Mouse (Mus musculus) E14TG2a.4 (cell line): ENCODE results near the gene Krt82.
"Not testable (repeated sequence)": the region's sequence is repeated elsewhere in the genome, so short reads cannot be mapped to it uniquely, and the experiment has no call there.

ENCODE experiments used
- H3K27me3 ChIP-seq: 2 replicates; pipeline ENCODE4 v1.6.1; 2014; ENCODE audit warnings: low read length, control low read depth; ENCODE audit not compliant: insufficient read depth
- H3K36me3 ChIP-seq: 2 replicates; pipeline ENCODE4 v1.6.1; 2014; ENCODE audit warnings: low read length, control low read depth; ENCODE audit not compliant: insufficient read depth
- H3K4me1 ChIP-seq: replicated peaks from 2 replicates; pipeline ENCODE4 v1.6.1; 2014; ENCODE audit warnings: low read depth, low read length, control low read depth
- H3K4me3 ChIP-seq: replicated peaks from 2 replicates; pipeline ENCODE4 v1.5.1; 2014; ENCODE audit warnings: mild to moderate bottlenecking, low read length
- H3K9me3 ChIP-seq: 2 replicates; pipeline ENCODE4 v1.6.1; 2014; ENCODE audit warnings: low read length, control low read depth
- CTCF ChIP-seq: conservative IDR thresholded peaks from 2 replicates; pipeline ENCODE4 v1.5.1; 2014; ENCODE audit warnings: low read length
- NANOG ChIP-seq: IDR thresholded peaks from 2 replicates; pipeline ENCODE4 v1.6.1; 2014; ENCODE audit warnings: borderline replicate concordance, low read length, mixed read lengths
- POU5F1 ChIP-seq: IDR thresholded peaks from 2 replicates; pipeline ENCODE4 v1.6.1; 2014; ENCODE audit warnings: low read length, borderline replicate concordance

The Krt82 gene

DNA sequence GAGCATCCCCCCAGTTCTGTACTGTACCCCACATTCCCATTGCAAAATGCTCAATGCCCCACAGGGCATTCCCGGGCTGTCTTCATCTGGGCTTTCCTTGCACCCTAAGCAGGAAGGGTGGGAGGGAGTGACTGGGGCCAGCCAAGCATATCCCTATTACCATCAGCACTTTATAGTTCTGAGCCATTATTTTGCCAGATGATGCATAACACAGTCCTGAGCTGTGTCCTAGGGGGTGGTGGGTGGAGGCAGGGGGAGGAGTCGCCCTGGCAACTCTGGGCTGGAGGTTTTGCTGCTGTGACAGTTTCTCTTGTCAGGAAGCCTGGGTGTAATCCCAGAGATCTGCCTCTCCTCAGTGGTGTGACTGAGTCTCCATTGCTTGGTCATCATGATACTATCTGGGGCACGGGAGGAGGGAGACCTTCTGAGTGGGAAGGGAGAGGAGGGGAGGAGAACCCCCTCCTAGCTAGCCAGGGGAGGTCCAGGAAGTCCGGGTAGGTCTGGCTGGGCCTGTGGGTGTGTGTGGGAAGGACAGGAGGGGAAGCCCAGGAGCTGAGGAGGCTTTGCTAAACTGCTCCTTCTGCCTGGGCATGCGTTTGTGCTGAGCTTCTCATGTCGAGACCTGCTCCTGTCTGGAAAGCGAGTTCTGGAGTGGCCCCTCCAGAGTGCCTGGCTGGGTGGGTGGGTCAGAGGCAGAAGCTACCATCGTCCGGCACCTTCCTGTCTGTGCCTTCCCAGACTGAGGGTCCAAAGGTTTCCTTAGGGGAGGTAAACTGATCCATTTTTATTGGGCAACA is 14.2 kb downstream of the Krt82 start:
- Histone ChIP-seq H3K27me3 (peaks cover 18% of the 10 kb centered on the region), H3K36me3 (no peaks in the 10 kb centered on the region), H3K9me3 (peaks cover 15% of the 10 kb centered on the region), H3K4me1 (peaks cover 1% of the 10 kb centered on the region; the same call in 1 of the 2 replicates), H3K4me3 (no peak overlapping the region)
- no peak for TF ChIP-seq NANOG
- no peak for TF ChIP-seq CTCF
- TF ChIP-seq POU5F1 = no peak

DNA sequence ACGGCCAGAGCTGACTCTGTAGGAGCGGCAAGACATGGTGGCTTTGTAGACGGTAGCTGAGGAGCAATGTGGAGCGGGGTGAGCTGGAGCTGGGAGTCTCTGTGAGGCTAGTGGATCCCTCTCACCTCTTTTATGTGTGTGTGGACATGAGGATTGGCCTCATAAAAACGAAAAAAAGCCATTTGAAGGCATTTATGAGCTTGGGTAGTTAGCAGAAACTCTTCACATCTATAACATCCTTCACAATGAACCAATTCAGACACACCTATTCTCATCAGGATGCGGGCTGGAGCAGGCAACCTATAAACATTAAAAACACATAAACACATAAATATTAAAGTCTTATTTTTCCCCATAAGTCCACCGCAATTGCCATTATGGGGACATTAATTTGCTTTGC is 17.7 kb downstream of the Krt82 start, which contains the start of gene Krt84:
Gene Krt84, minus strand, starts transcription at position 101 of the 400 bp plus-strand sequence.
- Histone ChIP-seq H3K9me3 (peaks cover 7% of the 10 kb centered on the region), H3K4me1 (no peaks in the 10 kb centered on the region), H3K36me3 (no peaks in the 10 kb centered on the region), H3K4me3 (no peak within 1 kb of the TSS), H3K27me3 (peaks cover 23% of the 10 kb centered on the region)
- TF ChIP-seq POU5F1 (no peak), NANOG (no peak), CTCF (no peak)

DNA sequence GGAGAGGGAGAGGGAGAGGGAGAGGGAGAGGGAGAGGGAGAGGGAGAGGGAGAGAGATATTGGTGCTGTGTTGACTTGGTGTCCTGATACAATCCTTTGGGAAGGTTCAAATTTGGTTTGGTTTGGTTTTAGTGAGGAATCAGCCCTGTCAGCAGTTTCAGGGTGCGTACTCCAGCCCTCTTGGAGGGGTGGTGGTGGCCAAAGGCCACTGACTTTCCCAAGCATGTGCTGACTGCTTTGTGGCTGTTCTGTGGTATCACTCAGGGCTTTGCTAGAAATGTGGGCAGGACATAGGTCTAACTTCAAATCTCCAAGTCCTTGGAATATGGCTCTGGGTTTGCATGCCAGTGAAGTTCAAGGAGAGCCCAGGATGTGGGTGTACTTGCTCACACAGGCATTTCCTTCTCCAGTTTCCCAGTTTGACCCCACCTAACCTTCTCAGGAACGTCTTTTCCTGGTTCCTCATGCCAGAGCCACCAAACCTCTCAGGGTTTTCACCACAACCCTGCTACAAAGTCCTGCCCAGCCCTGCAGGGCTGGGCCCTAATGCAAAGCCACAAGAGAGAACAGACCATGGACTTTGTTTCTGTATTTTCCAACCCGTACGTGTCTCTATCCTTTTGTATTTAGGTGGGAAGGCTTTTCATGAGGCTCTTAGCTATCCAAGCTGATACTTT is 27.8 kb downstream of the Krt82 start:
- Histone ChIP-seq H3K4me1 (no peaks in the 10 kb centered on the region), H3K9me3 (peaks cover 10% of the 10 kb centered on the region; the same call in 1 of the 2 replicates), H3K4me3 (no peak overlapping the region), H3K36me3 (no peaks in the 10 kb centered on the region), H3K27me3 (peaks cover 19% of the 10 kb centered on the region)
- no peak for TF ChIP-seq POU5F1
- no peak for TF ChIP-seq NANOG
- no peak for TF ChIP-seq CTCF

DNA sequence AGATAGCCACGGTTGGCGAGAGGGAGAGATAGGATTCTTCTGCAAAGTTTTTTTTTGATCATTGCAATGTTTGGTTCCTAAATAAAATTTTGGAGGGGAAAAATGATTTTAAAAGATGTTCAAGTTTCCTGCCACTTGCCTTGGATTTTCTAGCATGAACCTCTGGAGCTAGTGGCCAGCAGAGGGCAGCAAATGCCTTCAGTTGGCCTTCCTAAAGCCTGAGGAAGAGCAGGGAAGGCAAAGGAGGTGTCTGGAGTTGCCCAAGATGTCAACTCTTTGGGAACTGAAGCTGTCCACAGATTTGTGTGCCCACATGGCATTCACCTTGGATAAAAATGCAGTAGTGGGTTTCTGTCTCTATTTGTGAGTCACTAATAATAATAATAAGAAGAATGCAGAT is 30.7 kb downstream of the Krt82 start:
- Histone ChIP-seq H3K9me3 (peaks cover 10% of the 10 kb centered on the region; the same call in 1 of the 2 replicates), H3K27me3 (peaks cover 11% of the 10 kb centered on the region), H3K4me1 (no peaks in the 10 kb centered on the region), H3K36me3 (no peaks in the 10 kb centered on the region), H3K4me3 (no peak overlapping the region)
- TF ChIP-seq NANOG = no peak
- peak; percentile 57 for TF ChIP-seq CTCF
- no peak for TF ChIP-seq POU5F1

DNA sequence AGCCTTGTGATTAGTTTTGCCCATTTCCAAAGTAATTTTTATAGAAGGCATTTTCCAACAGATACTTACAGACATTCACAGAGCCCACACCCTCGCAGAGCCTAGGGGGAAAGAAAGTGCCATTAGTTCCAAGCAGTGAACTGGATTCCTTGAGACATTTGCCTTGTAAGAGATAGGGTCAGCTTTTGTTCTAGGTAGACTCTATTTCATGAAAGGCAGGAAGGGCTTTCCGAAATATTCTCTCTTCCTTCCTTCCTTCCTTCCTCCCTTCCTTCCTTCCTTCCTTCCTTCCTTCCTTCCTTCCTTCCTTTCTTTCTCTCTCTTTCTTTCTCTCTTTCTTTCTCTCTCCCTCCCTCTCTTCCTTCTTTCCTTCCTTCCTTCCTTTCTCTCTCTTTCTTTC is 33.3 kb downstream of the Krt82 start, which contains the start of gene Gm49425:
Gene Gm49425, minus strand, starts transcription at position 101 of the 400 bp plus-strand sequence.
- not testable (repeated sequence) for H3K36me3 ChIP-seq, H3K4me3 ChIP-seq, H3K4me1 ChIP-seq, H3K9me3 ChIP-seq
- H3K27me3 ChIP-seq = peaks cover 11% of the 10 kb centered on the region

DNA sequence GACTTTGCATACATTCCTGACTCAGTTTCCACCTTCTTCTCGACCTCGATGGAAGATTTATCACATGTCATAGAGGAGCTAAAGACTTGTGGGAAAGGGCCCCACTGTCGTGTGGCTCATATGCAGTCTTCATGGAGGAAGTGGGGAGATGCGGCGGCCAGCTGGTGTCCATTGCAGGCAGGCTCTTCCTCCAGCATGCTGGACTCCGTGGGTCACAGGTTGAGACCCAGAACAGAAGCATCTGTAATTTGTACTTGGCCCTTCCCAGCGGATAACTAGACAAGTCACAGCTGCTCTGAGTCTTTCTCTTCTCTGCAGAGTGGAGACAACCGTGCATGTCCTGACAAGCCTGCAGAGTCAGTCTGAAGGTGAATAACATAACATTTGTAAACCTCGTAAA is 42.2 kb downstream of the Krt82 start:
- H3K4me1 ChIP-seq = no peaks in the 10 kb centered on the region
- no peak for TF ChIP-seq POU5F1
- TF ChIP-seq CTCF = no peak
- TF ChIP-seq NANOG = no peak
- no peaks in the 10 kb centered on the region for H3K9me3 ChIP-seq
- peaks cover 7% of the 10 kb centered on the region for H3K27me3 ChIP-seq
- no peak overlapping the region for H3K4me3 ChIP-seq
- no peaks in the 10 kb centered on the region for H3K36me3 ChIP-seq

DNA sequence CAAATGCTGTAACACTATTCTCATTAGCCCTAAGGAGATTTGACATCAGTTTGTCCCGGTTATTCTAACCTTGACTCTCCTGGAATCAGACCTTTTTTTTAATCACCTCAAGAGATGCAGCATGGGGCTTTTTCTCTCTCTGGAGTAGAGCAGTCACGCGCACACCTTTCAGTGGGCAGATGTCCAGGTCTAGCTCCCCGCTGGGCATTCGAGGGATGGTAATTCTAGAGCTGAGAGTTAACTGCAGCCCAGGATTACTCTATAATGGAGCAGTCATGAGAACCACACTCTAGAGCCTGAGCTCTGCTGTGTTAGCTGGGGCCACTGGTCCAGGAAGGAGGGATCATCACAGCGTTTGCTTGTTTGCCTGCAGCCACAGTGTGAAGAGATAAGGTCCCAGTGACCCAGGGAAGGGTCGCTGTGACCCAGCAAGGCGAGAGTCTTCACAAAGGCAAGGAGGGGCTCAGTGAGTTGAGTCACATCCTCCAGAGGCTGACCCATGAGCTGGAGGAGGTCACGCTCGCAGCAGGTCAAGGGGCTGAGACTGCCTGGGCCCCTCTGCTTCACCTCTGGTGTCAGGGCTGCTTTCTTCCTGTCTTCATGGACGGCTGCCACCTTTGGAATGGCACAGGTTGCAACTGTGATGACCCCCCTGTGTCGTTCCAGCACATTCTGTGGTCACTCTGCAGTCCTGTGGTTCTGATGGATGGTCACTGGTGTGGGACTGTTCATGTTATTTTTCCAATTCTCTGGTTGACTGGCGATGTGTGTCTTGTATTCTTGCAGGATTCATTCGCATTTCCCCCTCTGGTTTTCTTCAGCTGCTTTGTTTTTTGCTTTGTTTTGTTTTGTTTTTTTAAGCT is 43.3 kb downstream of the Krt82 start:
- H3K4me1 ChIP-seq = no peaks in the 10 kb centered on the region

DNA sequence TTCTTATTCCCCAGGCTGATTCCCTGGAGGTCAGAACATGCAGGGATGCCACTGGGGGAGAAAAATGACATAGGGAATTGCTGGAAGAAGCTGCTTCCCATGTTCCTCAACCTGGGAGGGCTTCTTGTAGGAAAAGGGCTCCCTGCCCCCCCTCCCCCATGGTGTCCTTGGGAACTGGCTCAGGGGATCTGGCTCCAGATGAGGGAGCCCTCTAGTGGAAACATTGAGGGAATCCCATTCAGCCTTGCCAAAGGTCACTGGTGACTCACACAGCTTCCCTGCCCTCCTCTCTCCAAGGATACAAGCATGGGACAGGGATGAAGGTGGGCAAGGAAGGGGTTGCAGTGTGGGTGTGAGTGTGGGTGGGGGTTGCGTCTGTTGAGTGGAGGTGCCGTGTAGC is 53.3 kb downstream of the Krt82 start:
- Histone ChIP-seq H3K9me3 (no peaks in the 10 kb centered on the region), H3K4me1 (peaks cover 17% of the 10 kb centered on the region), H3K4me3 (no peak overlapping the region), H3K27me3 (peaks cover 18% of the 10 kb centered on the region), H3K36me3 (no peaks in the 10 kb centered on the region)
- TF ChIP-seq CTCF = peak; percentile 40
- no peak for TF ChIP-seq NANOG

More for the DNA sequence above, 43.3 kb downstream of the Krt82 start:
- no peak for TF ChIP-seq POU5F1
- no peak for TF ChIP-seq NANOG
- TF ChIP-seq CTCF = no peak
- Histone ChIP-seq H3K4me3 (no peak overlapping the region), H3K9me3 (no peaks in the 10 kb centered on the region), H3K27me3 (peaks cover 10% of the 10 kb centered on the region), H3K36me3 (no peaks in the 10 kb centered on the region)
